Mouse (Mus musculus): ENCODE results near the gene Snrk.

Snrk gene

GRCm38 (mm10) chr9:122109553-122110225 is 7.4 kb upstream of the Snrk start:
- no peak for DNase-seq (ENCODE audit: low read depth)

GRCm38 (mm10) chr9:122110508-122110907 is 6.6 kb upstream of the Snrk start:
- DNase-seq (ENCODE audit: low read depth): no peak

- DNase-seq (ENCODE audit: low read depth): no peak
Measured at GRCm38 (mm10) chr9:122110921-122111320, 6.1 kb upstream of the Snrk start.

GRCm38 (mm10) chr9:122115552-122115951 is 1.5 kb upstream of the Snrk start:
- DNase-seq (ENCODE audit: low read depth): no peak

- DNase-seq (ENCODE audit: low read depth): no peak
Measured at GRCm38 (mm10) chr9:122116359-122116758, 707 bp upstream of the Snrk start.

- DNase-seq (ENCODE audit: low read depth): no peak
Measured at GRCm38 (mm10) chr9:122117692-122118529, 845 bp downstream of the Snrk start.

GRCm38 (mm10) chr9:122120089-122120488 is 3.0 kb downstream of the Snrk start:
- DNase-seq (ENCODE audit: low read depth): no peak

- DNase-seq (ENCODE audit: low read depth): no peak
Measured at GRCm38 (mm10) chr9:122122113-122122512, 5.0 kb downstream of the Snrk start.

- DNase-seq (ENCODE audit: low read depth): no peak
Measured at GRCm38 (mm10) chr9:122123181-122123580, 6.1 kb downstream of the Snrk start.

- no peak for DNase-seq (ENCODE audit: low read depth)
Measured at GRCm38 (mm10) chr9:122125723-122126290, 8.7 kb downstream of the Snrk start.

GRCm38 (mm10) chr9:122126790-122127189 is 9.7 kb downstream of the Snrk start:
- no peak for DNase-seq (ENCODE audit: low read depth)

GRCm38 (mm10) chr9:122127271-122127785 is 10.3 kb downstream of the Snrk start:
- DNase-seq (ENCODE audit: low read depth): no peak

GRCm38 (mm10) chr9:122128686-122129085 is 11.6 kb downstream of the Snrk start:
- DNase-seq (ENCODE audit: low read depth): no peak

- no peak for DNase-seq (ENCODE audit: low read depth)
Measured at GRCm38 (mm10) chr9:122130666-122131065, 13.6 kb downstream of the Snrk start.

- DNase-seq (ENCODE audit: low read depth): no peak
Measured at GRCm38 (mm10) chr9:122132145-122132544, 15.1 kb downstream of the Snrk start.

GRCm38 (mm10) chr9:122135095-122135884 is 18.2 kb downstream of the Snrk start:
- no peak for DNase-seq (ENCODE audit: low read depth)

GRCm38 (mm10) chr9:122135885-122136170 is 18.8 kb downstream of the Snrk start:
- no peak for DNase-seq (ENCODE audit: low read depth)

GRCm38 (mm10) chr9:122137960-122138359 is 20.9 kb downstream of the Snrk start:
- DNase-seq (ENCODE audit: low read depth): no peak

GRCm38 (mm10) chr9:122138371-122139029 is 21.4 kb downstream of the Snrk start:
- no peak for DNase-seq (ENCODE audit: low read depth)

- DNase-seq (ENCODE audit: low read depth): no peak
Measured at GRCm38 (mm10) chr9:122139236-122139635, 22.2 kb downstream of the Snrk start.

- DNase-seq (ENCODE audit: low read depth): no peak
Measured at GRCm38 (mm10) chr9:122143219-122143618, 26.2 kb downstream of the Snrk start.

GRCm38 (mm10) chr9:122144776-122145175 is 27.7 kb downstream of the Snrk start:
- no peak for DNase-seq (ENCODE audit: low read depth)
